Mouse (Mus musculus): ENCODE data around the gene Rabl6.

DNA sequence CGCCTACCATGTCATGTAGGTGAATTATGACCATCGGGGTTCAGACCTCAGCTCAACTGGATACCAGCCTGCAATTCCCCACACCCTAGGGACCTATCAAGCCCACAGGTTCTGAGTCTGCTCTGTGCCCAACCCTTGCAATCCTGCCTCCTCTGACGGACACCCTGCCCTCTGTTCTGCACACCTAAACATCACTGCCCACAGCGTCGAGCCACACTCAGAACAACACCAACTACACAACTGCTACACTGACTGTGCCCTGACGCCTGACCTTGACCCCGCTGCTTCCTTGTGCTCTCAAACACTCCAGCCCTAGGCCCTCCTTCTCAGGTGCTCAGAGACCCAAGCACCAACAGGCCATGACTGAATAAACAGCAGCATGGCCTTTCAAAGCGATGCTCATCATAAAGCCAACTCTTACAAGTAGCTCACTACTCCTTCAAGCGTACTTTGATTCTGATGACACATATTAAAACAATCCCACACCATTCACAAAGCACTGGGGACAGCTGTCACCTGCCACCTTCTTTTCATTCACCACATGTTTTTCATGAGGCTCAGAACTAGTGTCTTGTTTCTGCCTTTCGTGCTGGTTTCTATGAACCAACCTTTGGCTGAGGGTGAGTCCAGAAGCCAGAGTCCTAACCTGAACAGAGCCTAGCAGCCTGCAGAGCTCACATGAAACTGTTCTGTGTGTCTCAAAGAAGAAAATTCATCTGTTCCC lies 66.5 kb downstream of the Rabl6 start:
- TF ChIP-seq CTCF (IDR thresholded peaks at IDR 0.05; ENCODE audit: extremely low read depth, insufficient read depth, insufficient read length, insufficient replicate concordance) (no peak), POLR2A (IDR thresholded peaks at IDR 0.05; ENCODE audit: low read depth, low read length) (no peak)

All from spleen, adult 2 months (tissue).